Mouse (Mus musculus): ENCODE data around the gene Cdh1. TPM values are rescaled to one million over a fixed set of nuclear protein-coding genes. Genes with fewer than 3 reads are reported as not detected.
"Not testable (repeated sequence)": the region's sequence is repeated elsewhere in the genome, so short reads cannot be mapped to it uniquely, and the experiment has no call there.

The Cdh1 gene
- total and polyA plus RNA-seq, 2 experiments from 2014 or later = 6.6 to 6.7 TPM

GRCm38 (mm10) chr8:106606601-106607145, 3.5 kb downstream of the Cdh1 start:
- no peak overlapping the region for H3K4me2 ChIP-seq (ENCODE audit: low read depth, low read length)
- peaks cover 33% of the 10 kb centered on the region for H3K27me3 ChIP-seq (ENCODE audit: insufficient read depth, low read length)
- no peak overlapping the region for H3K9ac ChIP-seq (replicated peaks; ENCODE audit: low read length)
- DNase-seq (ENCODE audit: low spot score) (no peak), ATAC-seq (no peak)
- no peak for TF ChIP-seq CTCF (IDR thresholded peaks at IDR 0.05; ENCODE audit: low read depth)
- 0 out of 2 replicates have a peak, but pooled peaks cover 11% of the 10 kb centered on the region for H3K4me1 ChIP-seq (ENCODE audit: insufficient read depth, low read length)
- no peaks in the 10 kb centered on the region for H3K36me3 ChIP-seq (ENCODE audit: insufficient read depth, low read length)
- no peak overlapping the region for H3K27ac ChIP-seq
- no peaks in the 10 kb centered on the region for H3K9me3 ChIP-seq (ENCODE audit: low read length)
- no peak overlapping the region for H3K4me3 ChIP-seq (ENCODE audit: low read length)
- 35% methylated on average over 15 of the region's 15 CpGs for WGBS

- H3K4me3 ChIP-seq (ENCODE audit: low read length); H3K4me2 ChIP-seq (ENCODE audit: low read depth, low read length); H3K36me3 ChIP-seq (ENCODE audit: insufficient read depth, low read length); ATAC-seq; H3K9me3 ChIP-seq (ENCODE audit: low read length); H3K9ac ChIP-seq (replicated peaks; ENCODE audit: low read length); DNase-seq (ENCODE audit: low spot score); H3K27ac ChIP-seq: not testable (repeated sequence)
- Histone ChIP-seq H3K4me1 (ENCODE audit: insufficient read depth, low read length) (0 out of 2 replicates have a peak, but pooled peaks cover 11% of the 10 kb centered on the region), H3K27me3 (ENCODE audit: insufficient read depth, low read length) (peaks cover 30% of the 10 kb centered on the region)
- 90% methylated on average over 3 of the region's 4 CpGs for WGBS
These were observed 4.6 kb downstream of the Cdh1 start for GRCm38 (mm10) chr8:106607783-106608182.

GRCm38 (mm10) chr8:106608425-106608824, 5.3 kb downstream of the Cdh1 start:
- no peaks in the 10 kb centered on the region for H3K36me3 ChIP-seq (ENCODE audit: insufficient read depth, low read length)

GRCm38 (mm10) chr8:106609076-106609903, 6.1 kb downstream of the Cdh1 start:
- WGBS = 77% methylated on average over 7 of the region's 7 CpGs
- DNase-seq (ENCODE audit: low spot score) (no peak), ATAC-seq (no peak)
- peaks cover 16% of the 10 kb centered on the region for H3K27me3 ChIP-seq (ENCODE audit: insufficient read depth, low read length)
- H3K9ac ChIP-seq (replicated peaks; ENCODE audit: low read length) = no peak overlapping the region
- H3K9me3 ChIP-seq (ENCODE audit: low read length) = no peaks in the 10 kb centered on the region
- H3K36me3 ChIP-seq (ENCODE audit: insufficient read depth, low read length) = no peaks in the 10 kb centered on the region
- no peak overlapping the region for H3K4me2 ChIP-seq (ENCODE audit: low read depth, low read length)
- H3K4me3 ChIP-seq (ENCODE audit: low read length) = no peak overlapping the region
- no peak overlapping the region for H3K27ac ChIP-seq
- no peaks in the 10 kb centered on the region for H3K4me1 ChIP-seq (ENCODE audit: insufficient read depth, low read length)
- TF ChIP-seq CTCF (IDR thresholded peaks at IDR 0.05; ENCODE audit: low read depth) = no peak

More at GRCm38 (mm10) chr8:106608425-106608824, 5.3 kb downstream of the Cdh1 start:
- ATAC-seq (no peak), DNase-seq (ENCODE audit: low spot score) (no peak)
- H3K27me3 ChIP-seq (ENCODE audit: insufficient read depth, low read length) = peaks cover 24% of the 10 kb centered on the region
- no peak overlapping the region for H3K9ac ChIP-seq (replicated peaks; ENCODE audit: low read length)
- 66% methylated on average over 3 of the region's 3 CpGs for WGBS
- H3K9me3 ChIP-seq (ENCODE audit: low read length) = no peaks in the 10 kb centered on the region
- H3K27ac ChIP-seq = no peak overlapping the region
- no peak overlapping the region for H3K4me2 ChIP-seq (ENCODE audit: low read depth, low read length)
- no peak for TF ChIP-seq CTCF (IDR thresholded peaks at IDR 0.05; ENCODE audit: low read depth)
- H3K4me1 ChIP-seq (ENCODE audit: insufficient read depth, low read length) = 0 out of 2 replicates have a peak, but pooled peaks cover 6% of the 10 kb centered on the region
- H3K4me3 ChIP-seq (ENCODE audit: low read length) = no peak overlapping the region

- WGBS = 71% methylated on average over 9 of the region's 9 CpGs
- no peak for TF ChIP-seq CTCF (IDR thresholded peaks at IDR 0.05; ENCODE audit: low read depth)
- no peak for ATAC-seq
- H3K27me3 ChIP-seq (ENCODE audit: insufficient read depth, low read length) = peaks cover 2% of the 10 kb centered on the region; the same call in 1 of the 2 replicates
- no peak for DNase-seq (ENCODE audit: low spot score)
- no peak overlapping the region for H3K4me2 ChIP-seq (ENCODE audit: low read depth, low read length)
- H3K9ac ChIP-seq (replicated peaks; ENCODE audit: low read length) = no peak overlapping the region
- H3K9me3 ChIP-seq (ENCODE audit: low read length) = no peaks in the 10 kb centered on the region
- H3K4me3 ChIP-seq (ENCODE audit: low read length) = no peak overlapping the region
- H3K4me1 ChIP-seq (ENCODE audit: insufficient read depth, low read length) = no peaks in the 10 kb centered on the region
- no peak overlapping the region for H3K27ac ChIP-seq
- H3K36me3 ChIP-seq (ENCODE audit: insufficient read depth, low read length) = no peaks in the 10 kb centered on the region
These were observed 7.9 kb downstream of the Cdh1 start for GRCm38 (mm10) chr8:106610958-106611640.

GRCm38 (mm10) chr8:106612047-106612446, 8.9 kb downstream of the Cdh1 start:
- ATAC-seq = no peak
- Histone ChIP-seq H3K4me3 (ENCODE audit: low read length) (no peak overlapping the region), H3K4me2 (ENCODE audit: low read depth, low read length) (no peak overlapping the region), H3K9me3 (ENCODE audit: low read length) (no peaks in the 10 kb centered on the region), H3K9ac (replicated peaks; ENCODE audit: low read length) (no peak overlapping the region), H3K4me1 (ENCODE audit: insufficient read depth, low read length) (no peaks in the 10 kb centered on the region), H3K27ac (no peak overlapping the region), H3K27me3 (ENCODE audit: insufficient read depth, low read length) (no peaks in the 10 kb centered on the region), H3K36me3 (ENCODE audit: insufficient read depth, low read length) (no peaks in the 10 kb centered on the region)
- DNase-seq (ENCODE audit: low spot score) = no peak
- whole genome bisulfite sequencing = 70% methylated on average over 3 of the region's 3 CpGs
- no peak for TF ChIP-seq CTCF (IDR thresholded peaks at IDR 0.05; ENCODE audit: low read depth)
